Mouse (Mus musculus): ENCODE results near the gene Caml. TPM values are rescaled to one million over a fixed set of nuclear protein-coding genes. Genes with fewer than 3 reads are reported as not detected.

Gene Caml
- total RNA-seq (2012; rRNA removed) (29.9 and 41.0 TPM in 2 replicates), total RNA-seq (2014; rRNA removed) (49.9 and 52.9 TPM in 2 replicates), polyA plus RNA-seq (2012; ENCODE audit: insufficient read length, low read depth) (38.2 and 41.6 TPM in 2 replicates)

DNA sequence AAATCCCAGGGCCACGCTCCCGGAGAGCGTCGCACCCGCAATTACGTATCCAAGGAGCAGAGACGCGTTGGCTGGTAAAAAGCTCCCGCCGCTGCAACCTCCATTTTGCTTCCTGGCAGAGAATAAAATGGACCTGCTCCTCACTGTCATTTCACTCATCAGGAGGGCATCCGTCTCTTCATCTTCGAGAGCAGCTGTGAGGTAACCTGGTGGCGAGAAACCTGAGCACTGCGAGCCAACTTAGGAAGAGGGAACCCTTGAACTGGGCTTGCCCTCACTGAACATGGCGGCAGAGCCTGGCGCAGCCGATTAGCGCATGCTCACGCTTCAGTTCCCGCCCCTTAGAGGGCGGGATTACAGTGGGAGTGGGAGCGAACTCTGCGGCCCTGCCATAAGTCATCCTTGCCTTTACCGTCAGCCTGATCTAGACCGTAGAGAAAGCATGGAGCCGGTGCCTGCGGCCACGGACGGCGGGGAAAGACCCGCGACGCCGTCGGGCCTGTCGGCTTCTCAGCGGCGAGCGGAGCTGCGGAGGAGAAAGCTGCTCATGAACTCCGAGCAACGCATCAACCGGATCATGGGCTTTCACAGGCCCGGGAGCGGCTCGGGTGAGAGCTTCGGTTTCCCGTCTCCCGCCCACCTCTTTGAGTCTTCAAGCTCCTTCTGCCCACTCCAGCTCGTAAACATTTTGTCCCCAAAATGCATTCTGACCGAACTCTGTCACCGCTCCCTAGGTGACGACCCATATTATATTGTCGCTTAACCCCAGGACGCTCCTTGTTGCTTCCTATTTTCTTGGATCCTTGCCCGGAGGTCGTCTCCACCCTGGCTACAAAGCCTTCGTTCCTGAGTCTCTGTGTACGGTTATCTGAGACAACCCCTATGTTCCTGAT, at the start of gene Caml:
Caml (plus strand) TSS at position 357 of the 893 bp plus-strand sequence.
- Histone ChIP-seq H3K4me2 (ENCODE audit: insufficient read depth, low read depth, poor library complexity, severe bottlenecking) (peak within 1 kb of the TSS; percentile 89), H3K4me1 (ENCODE audit: control insufficient read depth in 1 of 2, insufficient read depth in 2 of 2) (peaks cover 4 to 22% of the 10 kb centered on the region in 2 experiments; a peak in 3 of 4 replicates), H3K27me3 (replicated peaks) (no peaks in the 10 kb centered on the region), H3K79me2 (replicated peaks; ENCODE audit: control insufficient read depth, extremely low read depth, insufficient read depth, poor library complexity, severe bottlenecking) (peaks cover 16% of the 10 kb centered on the region), H3K27ac (ENCODE audit: insufficient read depth, low read depth) (peak within 1 kb of the TSS; percentile 60), H3K9me3 (replicated peaks; ENCODE audit: low read length) (no peaks in the 10 kb centered on the region), H3K9ac (ENCODE audit: insufficient read depth, low read depth) (peak within 1 kb of the TSS; percentile 90), H3K36me3 (replicated peaks in 1 of 2; ENCODE audit: control insufficient read depth in 1 of 2, insufficient read depth in 1 of 2, low read length in 1 of 2) (peaks cover 15 to 25% of the 10 kb centered on the region in 2 experiments), H3K4me3 (replicated peaks in 1 of 3; ENCODE audit: low read depth in 2 of 3, low read length in 2 of 3, poor library complexity in 1 of 3) (peak within 1 kb of the TSS; percentile 79 to 94 (median 81))
- peak; percentile 92 for DNase-seq (ENCODE audit: extremely low read depth)
- dilution Hi-C loops (cut with MboI; ENCODE audit: extremely low pct_ligation_motif_present, extremely low pct_unique_long_range_greater_than_20kb, low sequenced_read_pairs): no loop called here
- in situ Hi-C loops (cut with MboI; ENCODE audit: low pct_ligation_motif_present, low pct_unique_long_range_greater_than_20kb, low sequenced_read_pairs): no loop called here
- TF ChIP-seq HCFC1 (IDR thresholded peaks at IDR 0.05; ENCODE audit: low read depth, low read length) (peak; percentile 87), ELF1 (IDR thresholded peaks at IDR 0.05; ENCODE audit: low read depth, low read length) (peak; percentile 32; the same call in 1 of the 2 replicates), CTCF (conservative IDR thresholded peaks at IDR 0.05 in 1 of 2, IDR thresholded peaks at IDR 0.05 in 1 of 2; ENCODE audit: low read depth in 2 of 2, low read length in 2 of 2) (no peak), MAFK (IDR thresholded peaks at IDR 0.05; ENCODE audit: insufficient replicate concordance, low read length) (no peak), USF2 (conservative IDR thresholded peaks at IDR 0.05; ENCODE audit: low read depth, low read length) (no peak), TBP (conservative IDR thresholded peaks at IDR 0.05; ENCODE audit: low read depth, low read length) (peak; percentile 72), USF1 (IDR thresholded peaks at IDR 0.05; ENCODE audit: low read depth, low read length) (no peak), SMC3 (IDR thresholded peaks at IDR 0.05; ENCODE audit: low read depth, low read length) (no peak), POLR2A (IDR thresholded peaks at IDR 0.05; ENCODE audit: low read depth, low read length) (peak; percentile 91), IRF4 (IDR thresholded peaks at IDR 0.05; ENCODE audit: low read depth, low read length) (no peak), EP300 (IDR thresholded peaks at IDR 0.05; ENCODE audit: low read length) (no peak), MAZ (IDR thresholded peaks at IDR 0.05; ENCODE audit: low read depth, low read length) (0 out of 2 replicates have a peak, but pooled peaks have one; percentile 17), UBTF (IDR thresholded peaks at IDR 0.05; ENCODE audit: low read depth, low read length) (no peak), NRF1 (IDR thresholded peaks at IDR 0.05; ENCODE audit: low read depth, low read length) (peak; percentile 94), ETS1 (conservative IDR thresholded peaks at IDR 0.05; ENCODE audit: low read depth, low read length) (no peak), NELFE (IDR thresholded peaks at IDR 0.05; ENCODE audit: low read depth, low read length) (peak; percentile 82), CHD1 (IDR thresholded peaks at IDR 0.05; ENCODE audit: low read depth, low read length) (peak; percentile 40; the same call in 1 of the 2 replicates), PAX5 (IDR thresholded peaks at IDR 0.05; ENCODE audit: low read length) (no peak), JUN (IDR thresholded peaks at IDR 0.05; ENCODE audit: insufficient read depth, low read depth, low read length) (no peak), MYC (IDR thresholded peaks at IDR 0.05; ENCODE audit: low read depth, low read length) (peak; percentile 80), TCF12 (IDR thresholded peaks at IDR 0.05; ENCODE audit: low read depth, low read length) (peak; percentile 78), GABPA (IDR thresholded peaks at IDR 0.05; ENCODE audit: insufficient replicate concordance, low read depth, low read length) (no peak; the same call in 1 of the 2 replicates), MXI1 (IDR thresholded peaks at IDR 0.05; ENCODE audit: low read depth, low read length) (peak; percentile 70), CHD2 (IDR thresholded peaks at IDR 0.05; ENCODE audit: low read length) (no peak), MEF2A (IDR thresholded peaks at IDR 0.05; ENCODE audit: borderline replicate concordance, low read depth, low read length) (0 out of 2 replicates have a peak, but pooled peaks have one; percentile 10), ZNF384 (IDR thresholded peaks at IDR 0.05; ENCODE audit: low read depth, low read length) (no peak), BHLHE40 (IDR thresholded peaks at IDR 0.05; ENCODE audit: low read depth, low read length) (no peak; the same call in 1 of the 2 replicates), E2F4 (IDR thresholded peaks at IDR 0.05; ENCODE audit: insufficient replicate concordance, low read depth, low read length) (0 out of 2 replicates have a peak, but pooled peaks have one; percentile 84), KAT2A (IDR thresholded peaks at IDR 0.05; ENCODE audit: insufficient replicate concordance, low read length) (peak; percentile 80; the same call in 1 of the 2 replicates), SIN3A (IDR thresholded peaks at IDR 0.05; ENCODE audit: low read length) (peak; percentile 75), JUND (conservative IDR thresholded peaks at IDR 0.05; ENCODE audit: low read depth, low read length) (no peak), ZKSCAN1 (IDR thresholded peaks at IDR 0.05; ENCODE audit: borderline replicate concordance, low read depth, low read length) (no peak), POLR2AphosphoS2 (IDR thresholded peaks at IDR 0.05; ENCODE audit: low read depth, low read length) (peak; percentile 69; the same call in 1 of the 2 replicates), ZC3H11A (IDR thresholded peaks at IDR 0.05; ENCODE audit: low read depth, low read length) (no peak), ZMIZ1 (IDR thresholded peaks at IDR 0.05; ENCODE audit: low read depth, low read length) (peak; percentile 49; the same call in 1 of the 2 replicates), MAX (IDR thresholded peaks at IDR 0.05; ENCODE audit: low read length) (peak; percentile 66; the same call in 1 of the 2 replicates), RAD21 (IDR thresholded peaks at IDR 0.05; ENCODE audit: low read depth, low read length) (no peak)
